Mouse (Mus musculus) fat pad, adult 2 months (tissue): ENCODE results near the gene Pla2g4f.

ENCODE experiments used
- DNase-seq: peaks from one replicate; pipeline ENCODE4 v3.0.0-alpha.2; 2011; ENCODE audit warnings: low read depth, low spot score; ENCODE audit errors: extremely low read depth

The Pla2g4f gene

GRCm38 (mm10) chr2:120281221-120281620 is 32.7 kb downstream of the Pla2g4f start:
- DNase-seq, result no peak

GRCm38 (mm10) chr2:120279961-120280360 is 34.0 kb downstream of the Pla2g4f start:
- no peak for DNase-seq

- DNase-seq, result no peak
Measured at GRCm38 (mm10) chr2:120276951-120277350, 37.0 kb downstream of the Pla2g4f start.

DNA sequence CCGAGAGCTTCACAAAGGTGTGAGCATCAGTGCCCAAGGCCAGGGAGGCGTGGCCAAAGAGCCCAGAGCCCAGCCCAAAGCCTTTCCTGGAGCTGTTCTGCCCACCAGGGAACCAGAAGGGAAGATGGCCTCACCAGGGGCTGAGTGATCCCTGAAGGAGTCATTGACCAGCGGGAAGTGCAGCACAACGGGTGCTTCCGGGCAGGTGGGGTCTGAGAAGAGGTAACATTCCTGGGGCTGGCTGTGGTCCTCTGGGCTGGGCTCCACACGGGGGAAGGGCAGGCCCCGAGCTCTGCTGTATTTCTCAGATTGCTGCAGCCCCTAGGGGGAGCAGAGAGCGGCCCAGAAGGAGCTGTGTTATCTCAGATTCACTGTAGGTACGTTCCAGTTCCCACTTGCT is 45.3 kb downstream of the Pla2g4f start:
- no peak for DNase-seq

GRCm38 (mm10) chr2:120265523-120265922 is 48.4 kb downstream of the Pla2g4f start:
- no peak for DNase-seq

GRCm38 (mm10) chr2:120264858-120265257 is 49.1 kb downstream of the Pla2g4f start:
- DNase-seq, result no peak

DNA sequence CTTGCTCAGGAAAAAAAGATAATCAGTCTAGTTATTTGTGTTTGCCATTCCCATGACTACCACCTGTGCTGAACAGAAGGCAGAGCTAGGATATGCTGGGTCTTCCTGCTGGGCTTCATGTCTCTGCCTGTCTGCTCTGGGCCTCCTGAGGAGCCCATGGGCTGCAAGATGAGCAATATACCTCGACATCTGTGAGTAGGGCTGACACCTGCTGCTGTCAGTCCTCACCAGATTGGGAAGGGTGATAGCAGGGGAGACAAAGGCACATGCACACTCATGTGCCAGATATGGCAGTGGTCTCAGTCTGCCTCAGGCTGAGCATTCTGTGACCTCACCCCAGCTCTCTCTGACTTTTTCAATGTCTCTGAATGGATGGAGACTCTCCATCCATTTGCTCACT is 51.1 kb downstream of the Pla2g4f start:
- DNase-seq, result no peak

GRCm38 (mm10) chr2:120261346-120261745 is 52.6 kb downstream of the Pla2g4f start:
- DNase-seq, result no peak

DNA sequence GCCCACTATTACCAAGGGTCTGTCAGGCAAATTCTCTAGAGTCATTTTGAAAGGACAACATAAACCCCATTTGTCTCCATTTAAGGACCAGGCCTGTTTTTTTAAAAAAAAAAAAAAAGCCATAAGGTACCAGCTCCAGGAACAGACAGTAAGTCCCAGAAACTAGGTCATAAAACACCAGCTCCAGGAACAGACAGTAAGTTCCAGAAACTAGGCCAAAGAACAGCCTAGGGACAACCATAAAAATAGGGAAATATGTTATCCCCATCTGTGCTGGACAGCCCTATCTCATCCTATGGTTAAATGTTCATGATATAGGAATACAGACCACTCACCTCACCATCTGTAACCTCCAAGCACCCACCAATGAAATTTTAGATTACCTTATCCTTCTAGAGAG is 57.7 kb downstream of the Pla2g4f start:
- no peak for DNase-seq

GRCm38 (mm10) chr2:120252644-120253043 is 61.3 kb downstream of the Pla2g4f start:
- DNase-seq, result no peak
